Mouse (Mus musculus): ENCODE measurements around the gene Ms4a4d. TPM values are rescaled to one million over a fixed set of nuclear protein-coding genes. Genes with fewer than 3 reads are reported as not detected.
"Not testable (repeated sequence)": the region's sequence is repeated elsewhere in the genome, so short reads cannot be mapped to it uniquely, and the experiment has no call there.

Gene Ms4a4d
- polyA plus RNA-seq (2016; fragmentation: Nextera tagmentation; extraction: Ambion mirVana), result 0.33 and 0.41 TPM in 2 replicates

GRCm38 (mm10) chr19:11536593-11536992, at the start of gene Ms4a4d:
Gene Ms4a4d, plus strand, starts transcription at chr19:11536801.
- ATAC-seq (ENCODE audit: insufficient number of reproducible peaks, low FRiP score), result no peak
- no peaks in the 10 kb centered on the region for H3K27me3 ChIP-seq (replicated peaks)
- no peaks in the 10 kb centered on the region for H3K36me3 ChIP-seq
- H3K27ac ChIP-seq (ENCODE audit: poor library complexity, severe bottlenecking), result no peak within 1 kb of the TSS
- no peak within 1 kb of the TSS; the same call in 1 of the 2 replicates for H3K4me2 ChIP-seq
- H3K4me1 ChIP-seq (replicated peaks), result 0 out of 2 replicates have a peak, but pooled peaks cover 2% of the 10 kb centered on the region
- no peaks in the 10 kb centered on the region for H3K9me3 ChIP-seq (replicated peaks)
- 7% methylated on average over 7 of the region's 7 CpGs for WGBS
- H3K4me3 ChIP-seq, result no peak within 1 kb of the TSS
- H3K9ac ChIP-seq, result no peak within 1 kb of the TSS

GRCm38 (mm10) chr19:11491406-11492189, 45.0 kb upstream of the Ms4a4d start:
- Histone ChIP-seq H3K9me3 (replicated peaks) (no peaks in the 10 kb centered on the region), H3K27me3 (replicated peaks) (no peaks in the 10 kb centered on the region), H3K27ac (ENCODE audit: poor library complexity, severe bottlenecking) (no peak overlapping the region), H3K4me3 (no peak overlapping the region), H3K9ac (no peak overlapping the region), H3K4me2 (no peak overlapping the region), H3K4me1 (replicated peaks) (no peaks in the 10 kb centered on the region), H3K36me3 (no peaks in the 10 kb centered on the region)
- WGBS, result 63% methylated on average over 4 of the region's 4 CpGs
- ATAC-seq (ENCODE audit: insufficient number of reproducible peaks, low FRiP score), result no peak

GRCm38 (mm10) chr19:11492671-11493070, 43.9 kb upstream of the Ms4a4d start:
- Histone ChIP-seq H3K4me2 (no peak overlapping the region), H3K9me3 (replicated peaks) (no peaks in the 10 kb centered on the region), H3K36me3 (no peaks in the 10 kb centered on the region), H3K4me3 (no peak overlapping the region), H3K27me3 (replicated peaks) (no peaks in the 10 kb centered on the region), H3K9ac (no peak overlapping the region), H3K27ac (ENCODE audit: poor library complexity, severe bottlenecking) (no peak overlapping the region), H3K4me1 (replicated peaks) (no peaks in the 10 kb centered on the region)
- no peak for ATAC-seq (ENCODE audit: insufficient number of reproducible peaks, low FRiP score)
- 75% methylated on average over 1 of the region's 1 CpGs for WGBS

- Histone ChIP-seq H3K27me3 (replicated peaks) (no peaks in the 10 kb centered on the region), H3K9ac (no peak overlapping the region), H3K9me3 (replicated peaks) (no peaks in the 10 kb centered on the region), H3K27ac (ENCODE audit: poor library complexity, severe bottlenecking) (no peak overlapping the region), H3K36me3 (no peaks in the 10 kb centered on the region), H3K4me1 (replicated peaks) (no peaks in the 10 kb centered on the region), H3K4me2 (no peak overlapping the region), H3K4me3 (no peak overlapping the region)
- WGBS, result 74% methylated on average over 3 of the region's 3 CpGs
- no peak for ATAC-seq (ENCODE audit: insufficient number of reproducible peaks, low FRiP score)
These were observed 42.1 kb upstream of the Ms4a4d start for GRCm38 (mm10) chr19:11494519-11494918.

GRCm38 (mm10) chr19:11496361-11496760, 40.2 kb upstream of the Ms4a4d start:
- Histone ChIP-seq H3K4me1 (replicated peaks) (no peaks in the 10 kb centered on the region), H3K36me3 (no peaks in the 10 kb centered on the region), H3K9ac (no peak overlapping the region), H3K4me2 (no peak overlapping the region), H3K9me3 (replicated peaks) (no peaks in the 10 kb centered on the region), H3K27me3 (replicated peaks) (no peaks in the 10 kb centered on the region), H3K27ac (ENCODE audit: poor library complexity, severe bottlenecking) (no peak overlapping the region), H3K4me3 (no peak overlapping the region)
- 72% methylated on average over 6 of the region's 6 CpGs for WGBS
- no peak for ATAC-seq (ENCODE audit: insufficient number of reproducible peaks, low FRiP score)

- not testable (repeated sequence) for H3K4me1 ChIP-seq (replicated peaks); H3K4me2 ChIP-seq; H3K27ac ChIP-seq (ENCODE audit: poor library complexity, severe bottlenecking); H3K27me3 ChIP-seq (replicated peaks); ATAC-seq (ENCODE audit: insufficient number of reproducible peaks, low FRiP score); H3K9me3 ChIP-seq (replicated peaks); H3K9ac ChIP-seq; H3K36me3 ChIP-seq; H3K4me3 ChIP-seq
- 70% methylated on average over 1 of the region's 1 CpGs for WGBS
These were observed 39.3 kb upstream of the Ms4a4d start for GRCm38 (mm10) chr19:11497300-11497699.

- Histone ChIP-seq H3K27ac (ENCODE audit: poor library complexity, severe bottlenecking) (no peak overlapping the region), H3K9me3 (replicated peaks) (no peaks in the 10 kb centered on the region)
These were observed 35.8 kb upstream of the Ms4a4d start for GRCm38 (mm10) chr19:11500796-11501195.

GRCm38 (mm10) chr19:11501326-11501725, 35.3 kb upstream of the Ms4a4d start:
- WGBS, result 81% methylated on average over 4 of the region's 4 CpGs
- no peak for ATAC-seq (ENCODE audit: insufficient number of reproducible peaks, low FRiP score)
- H3K9me3 ChIP-seq (replicated peaks), result no peaks in the 10 kb centered on the region
- H3K4me1 ChIP-seq (replicated peaks), result no peaks in the 10 kb centered on the region
- no peak overlapping the region for H3K9ac ChIP-seq
- H3K4me3 ChIP-seq, result no peak overlapping the region
- H3K27me3 ChIP-seq (replicated peaks), result no peaks in the 10 kb centered on the region
- H3K36me3 ChIP-seq, result no peaks in the 10 kb centered on the region
- no peak overlapping the region for H3K27ac ChIP-seq (ENCODE audit: poor library complexity, severe bottlenecking)
- no peak overlapping the region for H3K4me2 ChIP-seq

More at GRCm38 (mm10) chr19:11500796-11501195, 35.8 kb upstream of the Ms4a4d start:
- no peak overlapping the region for H3K9ac ChIP-seq
- no peaks in the 10 kb centered on the region for H3K27me3 ChIP-seq (replicated peaks)
- ATAC-seq (ENCODE audit: insufficient number of reproducible peaks, low FRiP score), result no peak
- no peaks in the 10 kb centered on the region for H3K36me3 ChIP-seq
- no peak overlapping the region for H3K4me3 ChIP-seq
- H3K4me2 ChIP-seq, result no peak overlapping the region
- H3K4me1 ChIP-seq (replicated peaks), result no peaks in the 10 kb centered on the region
- 56% methylated on average over 1 of the region's 1 CpGs for WGBS

GRCm38 (mm10) chr19:11504857-11505256, 31.7 kb upstream of the Ms4a4d start:
- no peaks in the 10 kb centered on the region for H3K27me3 ChIP-seq (replicated peaks)
- H3K9me3 ChIP-seq (replicated peaks), result no peaks in the 10 kb centered on the region
- no peak overlapping the region for H3K4me2 ChIP-seq
- no peak overlapping the region for H3K27ac ChIP-seq (ENCODE audit: poor library complexity, severe bottlenecking)
- H3K4me1 ChIP-seq (replicated peaks), result no peaks in the 10 kb centered on the region
- no peak overlapping the region for H3K4me3 ChIP-seq
- ATAC-seq (ENCODE audit: insufficient number of reproducible peaks, low FRiP score), result no peak
- no peaks in the 10 kb centered on the region for H3K36me3 ChIP-seq
- WGBS, result 72% methylated on average over 1 of the region's 1 CpGs
- no peak overlapping the region for H3K9ac ChIP-seq

GRCm38 (mm10) chr19:11513458-11513857, 23.1 kb upstream of the Ms4a4d start:
- WGBS, result 46% methylated on average over 1 of the region's 1 CpGs
- no peak for ATAC-seq (ENCODE audit: insufficient number of reproducible peaks, low FRiP score)

GRCm38 (mm10) chr19:11516246-11516645, 20.4 kb upstream of the Ms4a4d start, which contains the start of gene Ms4a6b:
Gene Ms4a6b, plus strand, starts transcription at chr19:11516512.
- ATAC-seq (ENCODE audit: insufficient number of reproducible peaks, low FRiP score), result no peak

More at GRCm38 (mm10) chr19:11513458-11513857, 23.1 kb upstream of the Ms4a4d start:
- Histone ChIP-seq H3K27ac (ENCODE audit: poor library complexity, severe bottlenecking) (no peak overlapping the region), H3K4me3 (no peak overlapping the region), H3K36me3 (no peaks in the 10 kb centered on the region), H3K4me1 (replicated peaks) (no peaks in the 10 kb centered on the region), H3K27me3 (replicated peaks) (no peaks in the 10 kb centered on the region), H3K9ac (no peak overlapping the region), H3K9me3 (replicated peaks) (no peaks in the 10 kb centered on the region), H3K4me2 (no peak overlapping the region)

GRCm38 (mm10) chr19:11516845-11517244, 19.8 kb upstream of the Ms4a4d start:
- Histone ChIP-seq H3K9me3 (replicated peaks) (no peaks in the 10 kb centered on the region), H3K27ac (ENCODE audit: poor library complexity, severe bottlenecking) (no peak overlapping the region), H3K27me3 (replicated peaks) (no peaks in the 10 kb centered on the region), H3K4me2 (no peak overlapping the region), H3K4me3 (no peak overlapping the region), H3K9ac (no peak overlapping the region), H3K36me3 (no peaks in the 10 kb centered on the region), H3K4me1 (replicated peaks) (no peaks in the 10 kb centered on the region)
- WGBS, result 58% methylated on average over 4 of the region's 4 CpGs
- ATAC-seq (ENCODE audit: insufficient number of reproducible peaks, low FRiP score), result no peak

More at GRCm38 (mm10) chr19:11516246-11516645, 20.4 kb upstream of the Ms4a4d start, which contains the start of gene Ms4a6b:
- no peaks in the 10 kb centered on the region for H3K27me3 ChIP-seq (replicated peaks)
- no peak within 1 kb of the TSS for H3K4me3 ChIP-seq
- no peak within 1 kb of the TSS for H3K4me2 ChIP-seq
- H3K27ac ChIP-seq (ENCODE audit: poor library complexity, severe bottlenecking), result no peak within 1 kb of the TSS
- no peaks in the 10 kb centered on the region for H3K9me3 ChIP-seq (replicated peaks)
- no peaks in the 10 kb centered on the region for H3K36me3 ChIP-seq
- H3K9ac ChIP-seq, result no peak within 1 kb of the TSS
- H3K4me1 ChIP-seq (replicated peaks), result no peaks in the 10 kb centered on the region

Data from heart, embryonic 12.5 days (tissue).